Mouse (Mus musculus) kidney, embryonic 14.5 days (tissue): ENCODE measurements around the gene B230307C23Rik. TPM values are rescaled to one million over a fixed set of nuclear protein-coding genes. Genes with fewer than 3 reads are reported as not detected.

Experiments
- ATAC-seq: fragments of 200-750 bp; cut with Nextera tagmentation; 2 replicates; pipeline ENCODE4 v1.8.0; 2017; ENCODE audit warnings: moderate number of reproducible peaks, mild to moderate bottlenecking, moderate TSS enrichment, moderate library complexity; ENCODE audit not compliant: low FRiP score, low TSS enrichment
- H3K27ac ChIP-seq: fragments of 300-500 bp; sonication (generic); 2 replicates; pipeline ENCODE4 v1.5.1; 2014; ENCODE audit warnings: low read depth, mild to moderate bottlenecking, low read length, moderate library complexity, mixed read lengths
- H3K27me3 ChIP-seq: fragments of 300-500 bp; sonication (generic); 2 replicates; pipeline ENCODE4 v1.6.1; 2014; ENCODE audit warnings: mild to moderate bottlenecking, low read length; ENCODE audit not compliant: control insufficient read depth, insufficient read depth
- H3K36me3 ChIP-seq: fragments of 300-500 bp; sonication (generic); 2 replicates; pipeline ENCODE4 v1.6.1; 2014; ENCODE audit warnings: low read length, mixed read lengths; ENCODE audit not compliant: control insufficient read depth, insufficient read depth
- H3K4me1 ChIP-seq: fragments of 300-500 bp; sonication (generic); 2 replicates; pipeline ENCODE4 v1.6.1; 2014; ENCODE audit warnings: low read length, mixed read lengths; ENCODE audit not compliant: control insufficient read depth, insufficient read depth
- H3K4me2 ChIP-seq: fragments of 300-500 bp; sonication (generic); replicated peaks from 2 replicates; pipeline ENCODE4 v1.6.1; 2014; ENCODE audit warnings: low read depth, mild to moderate bottlenecking, low read length
- H3K4me3 ChIP-seq: fragments of 300-500 bp; sonication (generic); 2 replicates; pipeline ENCODE4 v1.5.1; 2014; ENCODE audit warnings: mild to moderate bottlenecking, low read length
- H3K9ac ChIP-seq: fragments of 300-500 bp; sonication (generic); 2 replicates; pipeline ENCODE4 v1.6.1; 2014; ENCODE audit warnings: low read depth, mild to moderate bottlenecking, low read length, moderate library complexity
- H3K9me3 ChIP-seq: fragments of 300-500 bp; sonication (generic); 2 replicates; pipeline ENCODE4 v1.6.1; 2016; ENCODE audit warnings: low read length; ENCODE audit not compliant: control insufficient read depth
- WGBS: fragments of 180-500 bp; shearing (Covaris S2); extraction: QIAGEN DNeasy Blood & Tissue Kit; methylation state at CpG from one replicate; pipeline ENCODE4 v1.1.7; 2014; 5-methylcytosine and 5-hydroxymethylcytosine counted together
- polyA plus RNA-seq: library from polyadenylated mRNA; unstranded; fragments of >200 nt; fragmentation: Nextera tagmentation; extraction: Ambion mirVana; gene quantifications from 2 replicates; pipeline ENCODE4 v1.2.1, GENCODE M21; 2014

The B230307C23Rik gene
- polyA plus RNA-seq, 1 experiment from 2014 or later = 29.3 TPM

DNA sequence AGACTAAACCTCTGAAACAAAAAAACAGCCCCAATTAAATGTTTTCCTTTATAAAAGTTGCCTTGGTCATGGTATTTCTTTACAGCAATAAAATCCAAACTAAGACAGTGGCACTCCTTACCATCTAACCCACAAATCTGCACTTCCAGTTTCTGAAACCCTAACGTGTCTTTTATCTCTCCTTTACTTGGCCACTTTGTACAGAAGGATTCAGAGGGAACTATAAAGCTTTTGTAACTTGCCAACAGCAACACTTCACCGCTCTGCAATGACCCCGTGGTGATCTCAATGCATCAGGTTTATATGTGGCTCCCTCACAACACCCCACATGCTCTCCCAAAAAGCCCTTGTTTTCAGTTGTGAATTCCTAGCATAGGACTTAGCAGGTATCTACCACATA, 36.8 kb upstream of the B230307C23Rik start:
- 89% methylated on average over 3 of the region's 3 CpGs for WGBS
- no peaks in the 10 kb centered on the region for H3K9me3 ChIP-seq
- peaks cover 14% of the 10 kb centered on the region; the same call in 1 of the 2 replicates for H3K36me3 ChIP-seq
- no peaks in the 10 kb centered on the region for H3K27me3 ChIP-seq
- no peak overlapping the region for H3K27ac ChIP-seq
- no peak overlapping the region for H3K4me2 ChIP-seq
- H3K4me3 ChIP-seq = no peak overlapping the region
- no peak for ATAC-seq
- H3K9ac ChIP-seq = no peak overlapping the region
- peaks cover 4% of the 10 kb centered on the region; the same call in 1 of the 2 replicates for H3K4me1 ChIP-seq

- H3K27ac ChIP-seq = peak overlapping the region; percentile 94
- peaks cover 3% of the 10 kb centered on the region; the same call in 1 of the 2 replicates for H3K36me3 ChIP-seq
- no peaks in the 10 kb centered on the region for H3K9me3 ChIP-seq
- peak; percentile 5 for ATAC-seq
- H3K9ac ChIP-seq = peak overlapping the region; percentile 92
- peaks cover 4% of the 10 kb centered on the region; the same call in 1 of the 2 replicates for H3K4me1 ChIP-seq
- 7% methylated on average over 34 of the region's 36 CpGs for WGBS
- H3K4me3 ChIP-seq = peak overlapping the region; percentile 89
- H3K27me3 ChIP-seq = no peaks in the 10 kb centered on the region
- H3K4me2 ChIP-seq = peak overlapping the region; percentile 78
Observed at GRCm38 (mm10) chr16:97961381-97962150, 35.5 kb upstream of the B230307C23Rik start.

DNA sequence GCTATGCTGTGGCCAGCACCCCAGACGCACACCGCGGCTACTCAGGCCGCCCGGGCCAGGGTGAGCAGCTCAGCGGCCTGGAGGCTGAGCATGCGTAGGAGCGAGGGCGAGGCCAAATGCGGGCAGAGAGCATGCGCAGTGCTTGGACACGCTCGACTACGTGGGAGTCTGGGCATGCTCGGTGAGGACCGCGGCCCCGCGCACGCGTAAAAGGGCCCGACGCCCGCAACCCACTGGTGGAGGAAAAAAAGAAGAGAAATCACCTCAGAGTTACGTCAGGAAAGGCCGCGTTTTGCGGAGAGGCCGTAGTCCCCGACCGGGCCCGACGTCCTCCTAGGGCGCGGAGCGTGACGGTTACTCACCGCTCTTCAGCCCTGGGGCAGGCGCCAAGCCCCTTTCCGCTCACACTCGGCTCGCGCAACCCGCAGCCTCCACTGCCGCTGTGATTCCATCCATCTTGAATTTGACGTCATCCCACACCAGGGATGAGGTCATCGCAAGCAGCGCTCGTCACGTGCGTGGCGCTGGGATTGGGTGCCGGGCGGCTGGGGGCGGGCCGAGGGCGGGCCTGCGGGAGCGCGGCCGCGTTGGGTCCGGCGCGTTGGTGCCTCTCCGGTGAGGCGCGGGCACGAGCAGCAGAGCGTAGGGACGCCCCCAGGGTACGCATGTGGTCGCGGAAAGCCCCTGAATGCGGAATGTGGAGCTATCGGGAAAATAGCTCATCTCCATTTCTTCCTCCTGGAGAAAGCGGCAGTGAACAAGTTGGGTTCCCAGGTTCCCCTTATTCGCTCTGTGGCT, 34.8 kb upstream of the B230307C23Rik start, which contains the start of the genes C2cd2 and Zbtb21:
Gene C2cd2 (minus strand): TSS at position 448 of the 798 bp plus-strand sequence.
Gene Zbtb21 (minus strand): TSS at position 472 of the 798 bp plus-strand sequence.
- Histone ChIP-seq H3K4me1 (peaks cover 4% of the 10 kb centered on the region; the same call in 1 of the 2 replicates), H3K4me2 (peak within 1 kb of the TSS; percentile 78), H3K27me3 (no peaks in the 10 kb centered on the region), H3K36me3 (no peaks in the 10 kb centered on the region), H3K9me3 (no peaks in the 10 kb centered on the region), H3K4me3 (peak within 1 kb of the TSS; percentile 89), H3K27ac (peak within 1 kb of the TSS; percentile 94), H3K9ac (peak within 1 kb of the TSS; percentile 92)
- WGBS = under 1% methylated on average over 78 of the region's 78 CpGs
- ATAC-seq = peak; percentile 99

- 90% methylated on average over 3 of the region's 3 CpGs for WGBS
- Histone ChIP-seq H3K36me3 (no peaks in the 10 kb centered on the region), H3K4me3 (no peak overlapping the region), H3K9ac (no peak overlapping the region), H3K4me2 (no peak overlapping the region), H3K4me1 (peaks cover 4% of the 10 kb centered on the region; the same call in 1 of the 2 replicates), H3K27ac (no peak overlapping the region), H3K9me3 (no peaks in the 10 kb centered on the region), H3K27me3 (no peaks in the 10 kb centered on the region)
- no peak for ATAC-seq
Observed at GRCm38 (mm10) chr16:97963956-97964540, 33.1 kb upstream of the B230307C23Rik start.

- Histone ChIP-seq H3K9ac (no peak overlapping the region), H3K9me3 (no peaks in the 10 kb centered on the region), H3K4me2 (no peak overlapping the region), H3K27ac (no peak overlapping the region), H3K36me3 (no peaks in the 10 kb centered on the region), H3K27me3 (no peaks in the 10 kb centered on the region), H3K4me1 (no peaks in the 10 kb centered on the region), H3K4me3 (no peak overlapping the region)
- ATAC-seq = no peak
- WGBS = 88% methylated on average over 1 of the region's 1 CpGs
Observed at GRCm38 (mm10) chr16:97977277-97977676, 19.8 kb upstream of the B230307C23Rik start.

GRCm38 (mm10) chr16:97977722-97978121, 19.4 kb upstream of the B230307C23Rik start:
- no peak for ATAC-seq
- Histone ChIP-seq H3K27me3 (no peaks in the 10 kb centered on the region), H3K36me3 (no peaks in the 10 kb centered on the region), H3K9me3 (no peaks in the 10 kb centered on the region), H3K27ac (no peak overlapping the region), H3K4me1 (no peaks in the 10 kb centered on the region), H3K9ac (no peak overlapping the region), H3K4me3 (no peak overlapping the region), H3K4me2 (no peak overlapping the region)
- 92% methylated on average over 3 of the region's 3 CpGs for WGBS

GRCm38 (mm10) chr16:97981362-97981761, 15.8 kb upstream of the B230307C23Rik start:
- 90% methylated on average over 1 of the region's 1 CpGs for WGBS
- H3K9me3 ChIP-seq = no peaks in the 10 kb centered on the region
- no peak overlapping the region for H3K4me3 ChIP-seq
- no peak overlapping the region for H3K4me2 ChIP-seq
- no peaks in the 10 kb centered on the region for H3K27me3 ChIP-seq
- H3K27ac ChIP-seq = no peak overlapping the region
- no peak for ATAC-seq
- H3K4me1 ChIP-seq = no peaks in the 10 kb centered on the region
- no peaks in the 10 kb centered on the region for H3K36me3 ChIP-seq
- no peak overlapping the region for H3K9ac ChIP-seq

- Histone ChIP-seq H3K4me3 (no peak overlapping the region), H3K27me3 (no peaks in the 10 kb centered on the region), H3K36me3 (no peaks in the 10 kb centered on the region), H3K27ac (no peak overlapping the region), H3K9me3 (no peaks in the 10 kb centered on the region), H3K4me2 (no peak overlapping the region), H3K9ac (no peak overlapping the region), H3K4me1 (no peaks in the 10 kb centered on the region)
- ATAC-seq = no peak
- 39% methylated on average over 5 of the region's 5 CpGs for WGBS
Observed at GRCm38 (mm10) chr16:97984589-97984988, 12.5 kb upstream of the B230307C23Rik start.
